Mouse (Mus musculus): ENCODE results near the gene Zfp526.
A peak's percentile ranks its signal among the peaks of the same experiment; 100 is the strongest.
"Not testable (repeated sequence)": the region's sequence is repeated elsewhere in the genome, so short reads cannot be mapped to it uniquely, and the experiment has no call there.

Zfp526 gene

GRCm38 (mm10) chr7:25238829-25239623 lies 17.8 kb downstream of the Zfp526 start:
- peak; percentile 97 for DNase-seq (ENCODE audit: low read depth, low spot score)

GRCm38 (mm10) chr7:25240631-25241030 lies 19.4 kb downstream of the Zfp526 start:
- no peak for DNase-seq (ENCODE audit: low read depth, low spot score)

- peak; percentile 91 for DNase-seq (ENCODE audit: low read depth, low spot score)
These were observed 19.8 kb downstream of the Zfp526 start for GRCm38 (mm10) chr7:25241062-25241461.

GRCm38 (mm10) chr7:25243361-25243760 lies 22.1 kb downstream of the Zfp526 start:
- DNase-seq (ENCODE audit: low read depth, low spot score), result no peak

GRCm38 (mm10) chr7:25244562-25245369 lies 23.5 kb downstream of the Zfp526 start:
- DNase-seq (ENCODE audit: low read depth, low spot score), result no peak

- DNase-seq (ENCODE audit: low read depth, low spot score), result no peak
These were observed 25.0 kb downstream of the Zfp526 start for GRCm38 (mm10) chr7:25246079-25246758.

- DNase-seq (ENCODE audit: low read depth, low spot score), result no peak
These were observed 25.5 kb downstream of the Zfp526 start for GRCm38 (mm10) chr7:25246759-25247137.

GRCm38 (mm10) chr7:25247498-25247897 lies 26.3 kb downstream of the Zfp526 start:
- no peak for DNase-seq (ENCODE audit: low read depth, low spot score)

- peak; percentile 91 for DNase-seq (ENCODE audit: low read depth, low spot score)
These were observed 26.9 kb downstream of the Zfp526 start for GRCm38 (mm10) chr7:25248018-25248647.

- no peak for DNase-seq (ENCODE audit: low read depth, low spot score)
These were observed 27.7 kb downstream of the Zfp526 start for GRCm38 (mm10) chr7:25248846-25249313.

- no peak for DNase-seq (ENCODE audit: low read depth, low spot score)
These were observed 28.3 kb downstream of the Zfp526 start for GRCm38 (mm10) chr7:25249314-25250140.

- DNase-seq (ENCODE audit: low read depth, low spot score), result no peak
These were observed 29.1 kb downstream of the Zfp526 start, which contains the start of gene Erf for GRCm38 (mm10) chr7:25250141-25250972. Gene Erf, minus strand, starts transcription at chr7:25250761.

GRCm38 (mm10) chr7:25251071-25251791 lies 30.0 kb downstream of the Zfp526 start:
- DNase-seq (ENCODE audit: low read depth, low spot score), result no peak

GRCm38 (mm10) chr7:25251822-25252221 lies 30.6 kb downstream of the Zfp526 start:
- DNase-seq (ENCODE audit: low read depth, low spot score), result no peak

GRCm38 (mm10) chr7:25261896-25262295 lies 40.7 kb downstream of the Zfp526 start:
- no peak for DNase-seq (ENCODE audit: low read depth, low spot score)

- DNase-seq (ENCODE audit: low read depth, low spot score), result no peak
These were observed 43.0 kb downstream of the Zfp526 start for GRCm38 (mm10) chr7:25263968-25264870.

- DNase-seq (ENCODE audit: low read depth, low spot score), result not testable (repeated sequence)
These were observed 44.5 kb downstream of the Zfp526 start for GRCm38 (mm10) chr7:25265743-25266142.

All from telencephalon, adult 2 months (tissue).